Mouse (Mus musculus): ENCODE results near the gene Klhdc8a.
"Not testable (repeated sequence)": the region's sequence is repeated elsewhere in the genome, so short reads cannot be mapped to it uniquely, and the experiment has no call there.

Klhdc8a gene

GRCm38 (mm10) chr1:132346951-132347350, 48.5 kb downstream of the Klhdc8a start:
- DNase-seq: no peak

- no peak for DNase-seq
Observed at GRCm38 (mm10) chr1:132348401-132348800, 50.0 kb downstream of the Klhdc8a start.

GRCm38 (mm10) chr1:132349049-132349448, 50.6 kb downstream of the Klhdc8a start:
- not testable (repeated sequence) for DNase-seq

- not testable (repeated sequence) for DNase-seq
Observed at GRCm38 (mm10) chr1:132349601-132350000, 51.2 kb downstream of the Klhdc8a start.

GRCm38 (mm10) chr1:132351058-132351457, 52.6 kb downstream of the Klhdc8a start:
- DNase-seq: no peak

GRCm38 (mm10) chr1:132353389-132353788, 55.0 kb downstream of the Klhdc8a start:
- no peak for DNase-seq

- DNase-seq: no peak
Observed at GRCm38 (mm10) chr1:132354234-132354633, 55.8 kb downstream of the Klhdc8a start.

- peak; percentile 30 for DNase-seq
Observed at GRCm38 (mm10) chr1:132355162-132355601, 56.8 kb downstream of the Klhdc8a start.

- DNase-seq: peak; percentile 93
Observed at GRCm38 (mm10) chr1:132355841-132356242, 57.4 kb downstream of the Klhdc8a start.

GRCm38 (mm10) chr1:132356841-132357240, 58.4 kb downstream of the Klhdc8a start:
- DNase-seq: no peak
